Mouse (Mus musculus) heart, adult 8-10 months (tissue): ENCODE results near the gene 1700029F12Rik. TPM values are rescaled to one million over a fixed set of nuclear protein-coding genes. Genes with fewer than 3 reads are reported as not detected.

Experiments used
- DNase-seq: peaks from one replicate; pipeline ENCODE4 v3.0.0; 2022; ENCODE audit warnings: low spot score
- total RNA-seq, 4 experiments: library from RNA; stranded (reverse); gene quantifications; 2 replicates each; pipeline ENCODE4 v1.2.4; 2022

The 1700029F12Rik gene
- total RNA-seq, 4 experiments from 2014 or later: not detected

DNA sequence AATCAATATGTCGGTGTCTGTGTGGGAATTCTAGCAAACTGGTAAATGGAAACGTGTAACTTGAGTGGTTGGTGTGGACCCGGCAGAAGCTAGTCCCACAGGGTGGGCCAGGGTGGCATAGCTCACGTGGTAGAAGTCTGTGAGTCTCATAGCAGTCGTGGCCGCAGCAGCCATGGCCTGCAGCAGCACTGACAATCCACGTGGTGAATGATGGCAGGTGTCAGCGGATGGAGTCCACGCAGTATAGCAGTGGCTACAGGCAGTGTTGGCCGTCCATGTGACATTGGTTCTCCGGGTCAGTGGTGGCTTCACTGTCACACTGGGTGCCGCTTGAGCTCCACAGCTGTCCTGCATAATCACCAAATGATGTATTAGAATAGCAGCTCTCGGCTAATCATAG is 4.1 kb downstream of the 1700029F12Rik start:
- no peak for DNase-seq

DNA sequence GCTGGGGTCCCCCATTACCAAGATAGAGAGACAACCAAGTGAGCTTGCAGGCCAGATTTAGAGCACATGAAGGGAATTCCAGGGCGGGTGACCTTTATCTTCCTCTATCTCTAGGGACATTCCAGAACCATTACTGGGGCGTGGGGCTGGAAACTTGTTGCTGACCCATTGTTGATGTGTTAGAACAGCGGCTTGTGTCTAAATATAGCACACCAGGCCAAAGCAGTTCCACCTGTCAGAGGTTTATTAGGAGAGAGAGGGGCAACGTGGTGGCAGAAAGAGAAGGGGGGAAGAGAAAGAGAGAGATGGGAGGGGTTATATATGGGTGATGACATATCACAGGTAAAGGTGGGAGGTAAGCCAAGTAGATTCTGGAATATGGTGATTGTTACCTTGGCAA is 12.3 kb downstream of the 1700029F12Rik start:
- no peak for DNase-seq

DNA sequence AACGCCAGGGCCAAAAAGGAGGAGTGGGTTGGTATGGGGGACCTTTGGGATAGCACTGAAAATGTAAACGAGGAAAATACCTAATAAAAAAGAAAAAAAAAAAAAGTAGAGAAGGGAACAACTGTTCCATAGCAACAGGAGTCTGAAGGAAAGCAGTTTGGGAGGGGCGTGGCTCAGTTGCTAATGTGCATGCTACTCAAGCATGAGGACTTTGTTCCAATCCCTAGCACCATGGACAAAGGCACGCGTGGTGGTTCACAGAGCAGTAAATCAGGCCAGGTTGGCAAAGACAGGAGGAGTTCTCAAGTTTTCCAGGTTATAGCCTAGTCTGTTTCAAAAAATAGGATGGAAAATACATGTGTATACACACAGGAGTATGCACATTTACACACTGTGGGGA is 14.0 kb downstream of the 1700029F12Rik start:
- DNase-seq: no peak

DNA sequence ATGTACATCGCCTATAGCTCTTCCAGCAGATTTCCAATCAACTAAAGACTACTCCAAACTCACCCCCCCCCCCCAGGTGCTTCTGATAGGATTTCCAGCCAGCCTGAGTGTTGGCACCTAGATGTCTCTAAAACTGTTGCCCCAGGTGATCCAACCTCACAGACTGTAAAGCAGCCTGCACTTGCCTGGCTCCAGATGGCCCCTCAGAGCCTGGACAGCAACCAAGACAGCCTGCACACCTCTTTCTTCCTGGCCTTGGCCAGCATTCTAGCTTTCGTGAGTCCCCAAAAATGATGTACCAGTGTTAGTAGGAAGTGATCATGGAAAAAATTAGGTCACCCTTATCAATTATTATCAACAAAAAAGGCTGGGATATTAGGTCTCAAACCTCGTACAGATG is 16.5 kb downstream of the 1700029F12Rik start:
- no peak for DNase-seq

DNA sequence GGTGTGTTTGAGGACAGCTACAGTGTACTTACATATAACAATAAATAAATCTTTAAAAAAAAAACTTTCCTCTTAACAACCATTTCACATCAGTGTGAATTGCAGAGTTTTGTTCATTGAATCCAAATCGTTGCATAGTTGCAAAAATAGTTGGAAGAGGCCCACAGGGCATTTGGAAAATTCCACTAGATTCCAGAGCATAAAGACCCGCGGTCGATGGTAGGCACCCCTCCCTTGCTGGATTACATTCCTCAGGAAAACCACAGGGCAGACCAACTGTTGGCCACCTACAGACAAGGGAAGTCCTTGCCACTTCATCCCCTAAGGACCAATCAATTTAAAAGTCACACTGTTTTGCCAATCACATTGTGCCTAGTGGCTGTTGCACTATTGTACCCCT is 19.8 kb downstream of the 1700029F12Rik start:
- no peak for DNase-seq

DNA sequence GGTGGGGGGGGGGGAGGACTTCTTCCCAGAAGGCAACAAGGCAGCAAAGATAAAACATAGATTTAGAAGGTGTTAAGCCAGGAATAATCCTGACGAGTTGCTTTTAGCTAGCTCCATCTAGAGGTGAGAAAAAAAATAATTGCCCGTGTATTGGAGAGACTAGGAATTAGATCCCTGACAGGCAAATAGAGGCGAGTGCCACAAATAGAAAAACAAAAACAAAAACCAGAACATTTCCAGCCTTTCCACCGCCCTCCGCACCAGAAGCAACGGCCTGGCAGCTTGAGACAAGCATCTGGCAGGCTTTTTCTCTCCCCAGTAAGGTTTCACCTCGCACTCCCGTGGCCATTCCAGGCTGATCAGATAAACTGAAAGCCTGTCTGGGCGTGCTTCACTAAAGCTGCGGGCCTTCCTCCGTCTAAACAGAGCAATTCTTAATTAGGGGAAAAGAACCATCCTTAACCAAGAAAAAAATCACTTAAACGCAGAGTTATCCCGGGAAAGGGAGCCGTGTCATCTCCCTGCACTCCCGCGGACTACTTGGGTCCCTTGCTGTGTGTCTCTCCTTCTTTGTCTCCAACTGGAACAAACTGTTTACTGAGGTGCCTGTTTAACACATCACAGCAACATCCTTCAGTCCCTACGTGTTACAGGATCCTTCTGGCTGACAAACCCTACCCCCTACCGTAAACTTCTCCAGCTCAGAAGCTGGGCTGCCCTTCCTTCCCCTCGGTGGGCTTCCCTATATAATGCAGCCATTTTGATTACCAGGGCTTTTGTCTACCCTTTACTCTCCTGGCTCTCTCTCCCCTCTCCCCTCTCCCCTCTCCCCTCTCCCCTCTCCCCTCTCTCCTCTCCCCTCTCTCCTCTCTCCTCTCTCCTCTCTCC is 25.7 kb downstream of the 1700029F12Rik start:
- DNase-seq: no peak

DNA sequence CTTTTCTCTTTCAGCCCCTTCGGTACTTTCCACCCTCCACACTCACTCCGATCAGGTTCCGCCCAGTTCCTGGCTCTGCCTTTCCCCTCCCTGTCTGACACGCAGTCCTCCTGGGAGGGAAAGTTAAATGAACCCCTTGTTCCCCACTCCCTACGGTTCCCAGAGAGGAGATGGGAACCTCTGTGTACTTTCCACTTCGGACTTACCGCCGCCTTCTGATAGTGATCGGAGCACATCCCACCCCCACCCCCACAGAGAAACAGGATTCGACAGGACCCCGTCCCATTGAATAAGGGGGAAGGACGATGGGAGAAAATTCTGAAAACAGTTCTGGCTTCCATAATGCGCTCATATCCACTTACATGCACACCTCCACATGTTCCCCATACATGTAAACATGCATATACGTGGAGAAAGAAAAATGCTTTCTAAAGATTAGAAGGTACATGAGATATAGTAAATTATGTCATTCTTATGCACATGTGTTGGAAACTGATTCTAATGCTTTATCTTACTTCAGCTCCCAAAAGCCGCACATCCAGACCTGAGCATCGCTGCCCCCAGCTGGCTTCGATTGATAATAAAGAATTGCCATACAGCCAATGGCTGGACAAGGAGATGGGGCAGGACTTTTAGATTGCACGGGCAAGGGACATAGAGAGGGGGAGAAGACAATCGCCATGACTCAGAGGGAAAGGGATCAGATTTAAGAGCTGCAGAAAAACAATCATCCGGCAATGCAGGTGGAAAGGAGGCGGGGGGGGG is 26.5 kb downstream of the 1700029F12Rik start:
- no peak for DNase-seq

DNA sequence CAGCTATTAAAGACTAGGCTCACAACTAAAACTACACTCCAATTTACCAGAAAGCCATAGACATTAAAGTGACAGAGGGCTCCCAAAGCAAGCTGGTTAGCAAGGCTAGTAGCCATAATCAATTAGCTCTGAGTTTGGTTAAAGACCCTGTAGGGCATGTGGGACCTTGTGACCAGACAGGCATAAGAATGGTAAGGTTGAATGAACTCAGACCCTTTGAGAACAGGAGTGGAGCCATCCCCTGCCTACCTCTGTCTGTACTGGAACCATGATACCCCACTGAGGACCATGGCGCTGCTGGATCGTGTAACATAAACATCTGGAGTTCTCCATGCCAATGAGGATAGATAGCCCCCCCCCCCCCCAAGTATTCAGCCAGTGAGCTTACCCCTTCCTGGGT is 27.4 kb downstream of the 1700029F12Rik start:
- DNase-seq: no peak

DNA sequence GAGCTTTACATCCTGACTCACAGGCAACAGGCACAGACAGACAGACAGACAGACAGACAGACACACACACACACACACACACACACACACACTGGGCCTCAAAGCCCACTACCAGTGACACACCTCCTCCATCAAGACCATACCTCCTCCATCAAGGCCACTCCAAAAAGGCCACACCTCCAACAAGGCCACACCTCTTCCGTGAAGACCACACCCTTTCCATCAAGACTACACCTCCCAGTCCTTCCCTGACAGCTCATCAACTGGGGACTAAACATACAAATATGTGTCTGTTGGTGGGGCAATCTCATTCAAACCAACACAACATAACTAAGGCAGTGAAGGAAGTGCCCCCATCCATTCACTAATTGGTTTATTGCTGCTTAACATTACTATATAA is 37.1 kb downstream of the 1700029F12Rik start:
- DNase-seq: no peak

DNA sequence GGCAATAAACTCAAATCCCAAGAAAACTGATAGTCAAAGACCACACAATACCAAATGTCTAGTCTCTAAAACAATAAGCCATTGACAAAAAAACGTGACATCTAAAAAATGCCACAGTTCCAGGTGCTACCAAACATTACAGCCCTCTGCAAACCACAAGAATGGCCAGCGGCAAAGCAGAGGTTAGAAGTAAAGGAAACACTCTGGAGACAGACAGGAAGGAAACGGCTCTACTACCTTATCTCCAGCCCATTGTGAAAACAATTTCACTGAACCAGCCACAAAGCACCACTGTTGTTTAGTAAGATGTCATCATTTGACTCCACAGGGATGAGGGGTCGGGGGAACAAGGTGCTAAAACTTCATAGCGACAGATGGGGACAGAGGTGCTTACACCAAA is 38.9 kb downstream of the 1700029F12Rik start:
- no peak for DNase-seq

DNA sequence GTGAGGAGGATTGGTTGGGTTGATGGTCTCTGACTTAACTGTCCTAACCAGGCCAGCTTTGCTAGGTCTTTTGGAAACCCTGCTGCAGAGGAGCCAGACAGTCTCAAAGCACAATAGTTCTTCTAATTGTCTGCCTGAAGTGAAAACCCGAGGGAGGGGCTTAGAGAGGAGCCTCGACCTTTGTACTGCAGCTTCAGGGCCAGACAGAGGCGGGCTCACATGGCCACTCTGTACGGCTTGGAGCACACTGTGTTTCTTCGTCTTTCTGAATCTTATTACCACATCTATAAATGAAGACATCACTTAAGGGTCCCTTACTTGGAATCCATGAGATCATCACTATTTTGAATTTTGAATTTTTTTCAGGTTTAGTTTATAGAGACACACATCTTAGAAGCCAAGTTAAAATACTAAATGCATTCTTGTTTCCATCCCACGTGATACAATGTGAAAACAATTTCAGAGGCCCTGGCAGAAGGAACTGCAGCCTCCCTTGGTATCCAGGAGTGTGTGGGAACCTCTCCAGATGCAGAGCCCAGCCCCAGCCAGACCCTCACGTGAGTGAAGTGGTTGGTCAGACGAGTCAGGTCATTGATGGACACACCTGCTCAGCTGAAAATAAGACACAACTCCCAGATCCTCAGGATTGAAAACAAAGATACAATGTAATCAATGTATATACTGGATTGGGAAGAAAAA is 40.7 kb downstream of the 1700029F12Rik start:
- no peak for DNase-seq

DNA sequence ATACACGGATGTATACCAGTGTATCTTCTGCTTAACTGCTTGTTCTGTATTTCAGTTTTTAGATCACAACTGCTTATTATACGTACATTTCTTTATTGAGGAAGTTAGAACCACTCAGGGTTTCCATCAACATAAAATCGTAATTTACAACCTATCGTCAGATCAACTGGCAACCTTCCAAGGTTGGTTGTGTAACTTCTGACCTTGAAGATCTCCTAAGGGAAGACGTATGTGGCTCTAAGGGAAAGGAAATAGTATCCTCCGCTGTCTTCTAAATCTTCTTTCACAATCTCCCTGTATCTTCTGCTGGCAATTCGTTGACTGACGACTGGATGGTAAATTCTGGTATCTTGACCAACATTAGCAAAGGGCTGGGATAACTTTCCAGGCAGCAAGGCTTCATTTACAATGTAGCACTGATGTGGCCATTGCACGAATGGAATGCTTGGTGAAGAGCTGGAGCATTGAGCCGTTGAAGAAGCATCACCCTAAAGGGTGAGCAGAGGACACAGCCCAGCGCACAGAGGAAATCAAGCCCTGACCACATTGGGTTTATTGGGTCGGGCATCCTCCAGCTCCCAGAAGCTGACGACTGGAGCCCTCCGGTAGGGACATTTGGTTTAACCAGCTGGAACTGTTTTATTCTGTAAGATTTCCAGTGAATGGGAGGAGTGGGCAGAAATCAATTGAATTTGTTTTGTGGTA is 43.4 kb downstream of the 1700029F12Rik start:
- no peak for DNase-seq

DNA sequence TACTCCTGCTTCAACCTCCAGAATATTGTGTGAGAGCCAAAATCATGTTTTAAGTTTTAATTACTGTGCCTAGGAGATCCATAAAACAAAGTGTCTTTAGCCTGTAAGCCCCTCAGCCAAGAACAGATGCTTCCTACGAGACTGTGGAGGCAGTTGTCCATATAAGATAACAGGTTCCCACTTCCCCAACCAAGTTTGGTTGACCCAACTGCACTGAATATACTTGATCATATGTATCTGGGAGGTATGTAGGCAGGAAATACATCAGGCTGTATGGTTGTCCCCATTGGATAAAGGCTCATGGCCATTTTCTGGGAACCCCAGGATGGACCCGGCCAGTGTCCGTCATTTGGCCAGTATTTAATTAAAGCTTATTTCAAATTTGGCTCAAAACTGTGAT is 44.1 kb downstream of the 1700029F12Rik start:
- DNase-seq: no peak

DNA sequence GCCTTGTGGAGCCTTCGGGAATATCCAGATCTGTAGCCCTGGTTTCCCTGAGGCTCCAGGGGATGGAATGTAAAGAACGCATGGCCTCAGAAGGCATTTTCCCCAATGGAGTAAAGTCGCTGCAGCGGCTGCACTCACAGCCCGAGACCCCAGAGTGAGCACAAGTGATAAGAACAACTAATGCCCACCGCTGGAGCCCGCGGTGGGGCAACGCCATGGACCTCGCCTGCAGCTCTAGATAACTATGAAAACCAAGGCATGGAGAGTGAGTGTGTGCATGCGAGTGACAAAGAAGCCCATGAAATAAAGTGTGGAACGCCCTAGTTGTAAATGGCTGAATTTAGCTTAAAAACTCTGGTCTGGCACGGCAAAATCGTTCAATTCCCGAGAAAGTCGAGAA is 45.0 kb downstream of the 1700029F12Rik start:
- no peak for DNase-seq

DNA sequence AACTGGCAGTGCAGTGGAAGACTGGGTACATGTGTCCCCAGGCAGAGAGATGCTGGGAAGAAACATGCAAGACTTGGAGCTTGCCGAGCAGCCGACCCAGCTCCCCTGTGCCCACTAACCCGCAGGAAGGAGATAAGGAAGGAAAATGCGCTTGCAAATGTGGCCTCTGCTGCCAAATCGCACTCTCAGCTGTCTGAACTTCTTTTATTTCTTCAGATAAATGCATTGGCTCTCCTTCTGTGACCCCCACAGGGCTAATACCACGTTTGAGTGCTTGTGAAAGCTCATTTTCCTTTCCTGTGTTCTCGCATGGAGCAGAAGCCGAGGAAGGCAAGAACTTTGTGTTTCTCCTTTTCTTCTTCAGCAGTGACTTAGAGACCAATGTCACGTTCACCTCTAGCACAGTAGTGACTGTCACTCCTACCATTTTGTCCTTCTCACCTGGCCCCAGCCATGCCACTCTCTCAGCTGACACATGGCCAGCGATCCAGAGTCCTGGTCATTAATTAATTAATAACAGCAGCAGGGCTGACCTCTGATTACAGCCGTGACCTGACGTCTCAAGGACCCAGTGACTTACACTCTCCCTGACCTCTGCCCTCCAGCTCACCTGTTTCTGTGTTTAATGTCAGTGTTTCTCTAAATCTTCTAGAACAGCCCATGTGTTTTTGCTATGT is 48.4 kb downstream of the 1700029F12Rik start:
- DNase-seq: no peak

DNA sequence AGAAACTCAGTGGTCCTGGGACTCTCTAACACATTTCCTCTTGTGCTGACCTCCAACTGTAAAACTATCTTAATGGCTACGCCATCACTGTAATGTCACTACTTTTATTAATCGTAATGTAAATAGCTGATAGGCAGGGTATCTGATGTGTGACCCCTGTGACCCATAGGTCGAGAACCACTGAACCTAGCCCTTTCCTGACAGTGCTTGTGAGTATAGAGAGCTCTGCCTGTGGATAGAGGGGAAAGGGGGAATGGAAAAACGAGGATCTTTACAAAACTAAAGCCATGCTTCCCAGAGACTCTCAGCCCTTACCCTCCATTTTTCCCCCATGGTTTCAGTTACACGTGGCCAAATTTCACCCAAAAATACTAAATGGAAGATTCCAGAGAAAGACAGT is 49.5 kb downstream of the 1700029F12Rik start:
- no peak for DNase-seq

DNA sequence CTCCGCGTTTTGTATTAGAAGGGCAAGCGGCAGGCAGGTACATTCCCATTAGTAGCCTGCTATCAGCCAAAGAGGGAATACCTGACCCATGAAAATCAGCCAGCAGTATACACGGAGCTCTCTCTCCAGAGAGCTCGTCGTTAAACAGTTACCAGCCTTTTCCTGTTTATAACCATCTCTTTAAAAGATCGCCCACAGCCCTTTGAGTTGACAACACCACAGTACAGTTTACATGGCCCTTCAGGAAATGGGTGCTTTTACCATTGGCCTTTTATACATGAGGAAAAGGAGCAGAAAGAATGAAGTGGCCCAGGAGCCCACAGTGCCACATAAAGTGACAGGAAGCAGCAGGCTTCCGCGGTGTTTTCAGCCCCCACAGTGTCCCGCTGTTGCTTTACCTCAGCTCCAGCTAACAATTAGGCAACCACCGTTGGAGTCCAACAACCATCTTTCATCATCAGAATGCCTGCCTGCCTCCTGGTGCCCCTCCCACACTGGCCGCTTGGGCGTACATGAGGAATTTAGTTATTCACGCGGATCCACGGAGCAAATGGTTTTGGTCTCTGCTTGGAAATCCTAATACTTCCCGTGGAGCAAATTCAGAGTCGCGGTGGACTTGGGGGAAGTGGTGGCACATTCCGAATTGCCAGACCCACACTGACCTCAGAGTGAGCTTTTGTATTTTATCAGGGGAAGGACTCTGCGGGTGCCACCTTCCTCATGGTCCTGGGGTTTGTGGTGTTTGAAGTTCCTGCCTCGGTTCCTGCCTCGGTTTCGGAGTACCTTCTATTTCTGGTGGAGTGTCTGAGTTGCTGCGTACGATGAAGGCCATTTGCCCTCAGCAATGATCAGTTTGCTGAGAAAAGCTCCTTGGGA is 50.7 kb downstream of the 1700029F12Rik start:
- no peak for DNase-seq

DNA sequence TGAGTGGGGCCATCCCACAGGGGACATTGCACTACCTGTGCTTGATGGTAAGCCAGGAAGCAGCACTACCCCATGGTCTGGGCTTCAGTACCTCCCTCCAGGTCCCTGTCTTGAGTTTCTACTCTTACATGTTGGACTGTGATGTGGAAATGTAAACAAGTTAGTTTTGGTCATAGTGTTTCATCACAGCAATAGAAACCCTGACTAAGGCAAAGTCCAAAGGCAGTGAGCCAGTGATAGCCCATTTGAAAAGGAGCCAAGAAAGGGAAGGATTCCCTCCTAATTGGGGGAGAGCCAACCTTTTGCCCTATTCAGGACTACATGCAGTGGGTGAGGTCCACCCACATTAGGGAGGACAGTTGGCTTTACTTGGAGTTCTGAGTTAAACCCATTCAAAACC is 53.6 kb downstream of the 1700029F12Rik start:
- DNase-seq: no peak

DNA sequence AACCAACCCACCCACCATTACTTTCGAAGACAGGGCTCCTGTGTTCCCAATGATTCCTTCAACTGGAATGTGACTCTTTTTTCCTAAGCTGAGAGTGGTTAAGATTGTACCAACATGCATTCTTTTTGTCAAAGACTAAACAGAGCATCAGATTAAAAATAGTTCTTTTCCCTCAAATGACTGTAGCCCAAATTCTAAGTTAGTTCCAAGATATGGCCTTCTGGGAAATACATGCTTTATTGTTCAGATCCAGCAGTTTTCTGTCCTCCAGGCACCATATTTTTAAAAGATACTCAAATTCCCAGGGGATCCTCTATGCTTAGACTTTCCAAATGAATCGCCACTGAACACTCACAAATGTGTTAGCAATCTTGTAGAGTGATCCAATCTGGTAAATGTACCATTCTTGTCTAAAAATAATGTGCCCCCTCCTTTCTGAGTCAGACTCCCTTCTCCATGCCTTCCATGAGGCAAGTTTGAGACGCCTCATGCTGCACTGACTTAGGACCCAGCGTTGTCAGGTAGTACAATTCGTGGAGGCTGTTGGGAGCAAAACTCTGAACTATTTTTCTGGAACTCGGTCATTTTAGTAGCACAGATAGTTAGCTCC is 57.1 kb downstream of the 1700029F12Rik start:
- no peak for DNase-seq

DNA sequence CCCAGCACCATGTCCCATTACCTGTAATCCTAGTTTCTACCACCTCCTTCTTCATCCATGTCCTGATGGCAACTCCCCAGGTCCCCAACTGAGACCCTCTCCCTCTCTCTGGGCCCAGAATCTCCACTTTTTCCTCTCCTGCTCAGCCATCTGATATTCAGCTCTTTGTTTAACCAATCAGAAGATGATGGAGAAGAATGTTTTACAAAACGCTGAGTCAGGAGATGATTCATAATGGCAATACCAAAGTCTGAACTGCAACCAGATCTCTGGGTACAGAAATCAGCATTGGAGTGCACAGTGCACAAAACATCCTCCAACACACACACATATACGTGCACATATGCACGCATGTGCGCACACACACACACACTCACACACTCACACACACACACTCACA is 60.8 kb downstream of the 1700029F12Rik start:
- DNase-seq: no peak
